Mouse (Mus musculus) heart, adult 2 months (tissue): ENCODE measurements around the gene Gzmm. TPM values are rescaled to one million over a fixed set of nuclear protein-coding genes. Genes with fewer than 3 reads are reported as not detected.

Source experiments
- DNase-seq, 2 experiments: peaks; one replicate each; pipeline ENCODE4 v3.0.0; 2021
- H3K27ac ChIP-seq: fragments of 200-600 bp; 2 replicates; pipeline ENCODE4 v1.8.1; 2022
- H3K27me3 ChIP-seq: fragments of 200-500 bp; 2 replicates; pipeline ENCODE4 v1.6.1; 2012; ENCODE audit warnings: mild to moderate bottlenecking, low read length, inconsistent platforms, mixed read lengths; ENCODE audit not compliant: control insufficient read depth, insufficient read depth
- H3K36me3 ChIP-seq: fragments of 200-500 bp; 2 replicates; pipeline ENCODE4 v1.6.1; 2012; ENCODE audit warnings: low read length, inconsistent platforms; ENCODE audit not compliant: control insufficient read depth, insufficient read depth
- H3K4me1 ChIP-seq: fragments of 200-500 bp; 2 replicates; pipeline ENCODE4 v1.6.1; 2011; ENCODE audit warnings: low read length; ENCODE audit not compliant: control insufficient read depth, insufficient read depth
- H3K4me3 ChIP-seq: fragments of 200-600 bp; 2 replicates; pipeline ENCODE4 v1.8.1; 2022
- H3K79me2 ChIP-seq: fragments of 200-500 bp; replicated peaks from 2 replicates; pipeline ENCODE4 v1.6.1; 2012; ENCODE audit warnings: mild to moderate bottlenecking, inconsistent platforms, low read length, moderate library complexity, mixed read lengths; ENCODE audit not compliant: control insufficient read depth, insufficient read depth
- H3K9ac ChIP-seq: fragments of 200-500 bp; 2 replicates; pipeline ENCODE4 v1.6.1; 2012; ENCODE audit warnings: low read depth, mild to moderate bottlenecking, control low read depth, inconsistent platforms, low read length, mixed read lengths
- CTCF ChIP-seq: fragments of 200-600 bp; IDR thresholded peaks from 2 replicates; pipeline ENCODE4 v1.8.1; 2022; ENCODE audit warnings: antibody characterized with exemption, mild to moderate bottlenecking, moderate library complexity
- EP300 ChIP-seq: fragments of 200-500 bp; IDR thresholded peaks from 2 replicates; pipeline ENCODE4 v1.6.1; 2011; ENCODE audit warnings: low read depth, low read length, control low read depth; ENCODE audit not compliant: insufficient read depth
- POLR2A ChIP-seq: fragments of 200-500 bp; IDR thresholded peaks from 2 replicates; pipeline ENCODE4 v1.6.1; 2011; ENCODE audit warnings: mild to moderate bottlenecking, low read depth, low read length, control low read depth; ENCODE audit not compliant: insufficient read depth
- WGBS: fragments of 180-500 bp; shearing (Covaris S2); methylation state at CpG from one replicate; pipeline ENCODE4 v1.1.7; 2018; 5-methylcytosine and 5-hydroxymethylcytosine counted together
- intact Hi-C: fragments of 180-260 bp; cut with DNase I; formaldehyde crosslinking; loops from one replicate; pipeline ENCODE4 v1.15.1; 2025
- polyA plus RNA-seq: library from polyadenylated mRNA; depleted of rRNA; stranded (reverse); fragments of >200 nt; gene quantifications from 2 replicates; pipeline ENCODE4 v1.2.3, GENCODE M21; 2012
- total RNA-seq, 2 experiments: library from RNA; stranded (reverse); gene quantifications; 2 replicates each; pipeline ENCODE4 v1.2.3; 2021

Gene Gzmm
- total and polyA plus RNA-seq, 3 experiments = 6.4 to 7.4 (median 6.5) TPM

DNA sequence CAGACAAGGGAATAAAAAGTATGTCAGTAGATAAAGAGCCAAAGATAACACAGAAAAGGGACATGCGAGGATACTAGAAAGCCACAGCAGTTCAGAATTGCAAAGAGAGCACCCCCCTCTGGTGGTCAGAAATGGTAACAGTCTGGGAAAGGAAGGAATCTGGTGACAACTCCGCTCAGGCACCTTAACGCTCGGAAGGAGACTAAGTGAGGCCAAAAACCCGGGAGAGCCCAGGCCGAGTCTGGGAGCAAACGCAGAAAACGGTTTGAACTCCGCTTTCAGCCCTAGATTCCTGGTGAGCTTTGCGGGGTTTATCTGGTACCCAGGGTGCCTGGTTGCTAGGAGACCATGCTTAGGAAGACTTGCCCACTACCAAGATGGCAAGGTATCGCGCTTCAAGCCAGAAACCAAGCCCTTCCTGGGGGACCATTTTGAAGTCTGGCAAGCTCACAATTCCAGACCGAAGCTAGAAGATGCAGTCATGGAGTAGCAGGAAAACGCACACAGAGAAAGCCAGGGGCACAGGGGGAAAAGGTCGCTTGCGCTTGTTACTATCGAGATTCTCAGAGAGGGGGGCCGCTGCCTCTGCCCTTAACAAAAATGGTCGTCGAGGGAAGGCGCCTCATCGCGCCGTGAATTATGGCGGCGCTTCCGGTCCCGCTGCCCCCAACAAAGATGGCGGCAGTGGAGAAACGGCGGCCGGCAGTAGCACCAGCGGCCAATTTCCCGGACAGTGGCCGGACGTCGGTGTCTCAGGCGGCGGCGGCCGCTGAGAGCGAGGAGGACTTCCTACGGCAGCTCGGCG lies 19.8 kb upstream of the Gzmm start, which contains the start of gene Tpgs1:
Gene Tpgs1, plus strand, starts transcription at position 599 of the 805 bp plus-strand sequence.
- no peaks in the 10 kb centered on the region for H3K36me3 ChIP-seq
- H3K4me3 ChIP-seq = peak within 1 kb of the TSS; percentile 82
- peaks cover 5% of the 10 kb centered on the region; the same call in 1 of the 2 replicates for H3K4me1 ChIP-seq
- WGBS = under 1% methylated on average over 45 of the region's 45 CpGs
- peak within 1 kb of the TSS; percentile 78 for H3K9ac ChIP-seq
- peak; percentile 93 for DNase-seq
- no peaks in the 10 kb centered on the region for H3K27me3 ChIP-seq
- intact Hi-C loops = loop anchor here (1.0 to 10.0 kb wide), 3 partner anchors 12 to 914 kb away; partner anchors contain the start of gene Ccdc105
- no peak for TF ChIP-seq POLR2A
- no peak; the same call in 1 of the 2 replicates for TF ChIP-seq CTCF
- 0 out of 2 replicates have a peak, but pooled peaks have one; percentile 18 for TF ChIP-seq EP300
- H3K79me2 ChIP-seq = no peaks in the 10 kb centered on the region
- H3K27ac ChIP-seq = peak within 1 kb of the TSS; percentile 92

DNA sequence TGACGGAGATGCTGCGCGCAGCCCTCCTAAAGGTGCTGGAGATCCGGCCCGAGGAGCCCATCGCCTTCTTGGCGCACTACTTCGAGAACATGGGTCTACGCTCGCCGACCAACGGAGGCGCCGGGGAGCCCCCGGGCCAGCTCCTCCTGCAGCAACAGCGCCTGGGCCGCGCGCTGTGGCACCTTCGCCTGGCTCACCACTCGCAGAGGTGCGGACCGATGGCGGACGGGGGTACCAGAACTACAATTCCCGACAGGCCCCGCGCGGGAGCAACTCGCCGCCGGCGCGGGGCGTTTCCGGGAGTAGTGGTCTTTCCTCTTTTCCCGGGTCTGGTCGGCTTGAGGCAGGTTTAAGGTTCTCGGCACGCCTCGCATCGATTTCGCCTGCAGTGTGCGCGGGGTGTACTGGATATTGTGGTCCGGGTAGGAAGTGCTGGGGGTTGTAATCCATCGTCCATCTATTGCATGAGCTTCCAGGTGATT lies 19.2 kb upstream of the Gzmm start:
- Histone ChIP-seq H3K79me2 (no peaks in the 10 kb centered on the region), H3K4me3 (peak overlapping the region; percentile 82), H3K4me1 (peaks cover 5% of the 10 kb centered on the region; the same call in 1 of the 2 replicates), H3K9ac (peak overlapping the region; percentile 78), H3K27ac (peak overlapping the region; percentile 92), H3K36me3 (no peaks in the 10 kb centered on the region), H3K27me3 (no peaks in the 10 kb centered on the region)
- no peak for TF ChIP-seq POLR2A
- no peak for TF ChIP-seq CTCF
- TF ChIP-seq EP300 = no peak
- DNase-seq = peak; percentile 83 to 87
- under 1% methylated on average over 47 of the region's 47 CpGs for WGBS
- intact Hi-C loops = loop anchor here (1.0 to 10.0 kb wide), 3 partner anchors 12 to 915 kb away; partner anchors contain the start of gene Ccdc105

DNA sequence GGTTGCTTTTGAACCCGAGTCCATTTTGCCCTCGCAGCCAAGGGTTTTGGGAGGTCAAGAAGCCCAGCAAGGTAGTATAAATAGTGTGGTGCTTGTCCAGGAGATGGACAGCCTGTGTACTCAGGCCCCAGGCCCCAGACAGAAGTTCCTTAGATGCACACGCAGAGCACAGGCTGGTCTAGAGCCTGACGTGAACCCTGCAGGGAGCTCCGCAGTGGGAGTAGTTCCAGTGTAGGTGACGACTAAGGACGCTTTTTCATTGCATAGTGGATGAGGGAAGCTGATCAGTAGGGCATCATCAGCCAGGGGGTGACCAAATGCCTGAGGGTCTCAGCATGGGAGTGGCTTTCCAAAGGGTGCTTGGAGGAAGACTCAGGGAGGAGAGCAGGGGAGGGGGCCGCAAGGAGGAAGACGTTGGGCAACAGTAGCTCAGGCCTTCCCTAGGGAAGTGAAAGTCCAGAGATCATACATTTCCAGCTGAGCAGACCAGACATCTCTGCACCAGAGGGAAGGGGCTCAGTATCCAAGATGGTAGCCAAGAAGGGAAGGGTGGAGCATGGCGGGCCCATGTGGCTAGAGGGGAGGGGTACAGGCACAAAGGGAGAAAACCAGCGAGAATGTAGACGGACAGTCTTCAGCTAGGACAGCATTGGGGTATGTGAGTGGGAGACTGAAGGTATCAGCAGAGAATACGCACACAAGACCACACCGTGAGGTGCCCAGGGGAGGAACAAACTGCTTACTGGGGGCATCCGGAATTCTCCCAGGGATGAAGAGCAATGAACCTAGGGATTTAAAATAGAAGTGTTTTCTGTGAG lies 18.5 kb upstream of the Gzmm start:
- Histone ChIP-seq H3K27ac (peak overlapping the region; percentile 92), H3K4me1 (peaks cover 5% of the 10 kb centered on the region; the same call in 1 of the 2 replicates), H3K4me3 (peak overlapping the region; percentile 82), H3K27me3 (no peaks in the 10 kb centered on the region), H3K79me2 (no peaks in the 10 kb centered on the region), H3K36me3 (no peaks in the 10 kb centered on the region), H3K9ac (peak overlapping the region; percentile 78)
- DNase-seq = no peak
- TF ChIP-seq EP300 = no peak
- no peak for TF ChIP-seq CTCF
- TF ChIP-seq POLR2A = no peak
- WGBS = 39% methylated on average over 15 of the region's 15 CpGs
- intact Hi-C loops = no loop called here

DNA sequence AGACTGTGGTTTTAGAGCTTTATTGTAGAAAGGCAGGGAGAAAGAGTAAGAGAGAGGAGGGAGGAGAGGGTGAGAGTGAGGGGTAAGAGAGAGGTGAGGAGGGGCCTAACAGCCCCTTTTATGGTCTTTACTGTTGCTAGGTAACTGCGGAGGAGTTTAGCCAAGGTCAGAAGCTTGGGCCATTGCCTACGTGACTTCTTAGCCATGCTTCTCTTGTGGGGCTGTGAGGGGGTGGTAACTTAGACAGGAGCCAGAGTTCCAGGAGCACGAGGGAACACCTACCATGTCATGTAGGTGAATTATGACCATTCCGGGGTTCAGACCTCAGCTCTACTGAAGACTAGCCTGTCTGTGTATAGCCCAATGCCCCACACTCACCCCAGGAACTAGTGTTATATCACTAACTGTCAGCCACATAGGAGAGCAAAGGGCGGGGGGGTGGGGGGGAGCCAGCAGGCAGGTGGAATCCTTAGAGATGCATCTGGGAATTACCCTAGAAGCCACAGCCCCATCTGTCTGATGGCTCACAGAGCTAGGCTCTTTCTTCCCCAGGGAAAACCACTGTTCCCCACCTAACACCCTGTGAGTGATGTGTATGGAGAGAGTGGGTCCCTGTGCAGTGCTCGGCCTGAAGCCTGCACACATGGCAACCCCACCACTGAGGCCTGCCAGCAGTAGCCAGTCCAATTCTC lies 17.3 kb upstream of the Gzmm start:
- TF ChIP-seq CTCF = no peak
- TF ChIP-seq EP300 = no peak
- no peak for TF ChIP-seq POLR2A
- H3K27me3 ChIP-seq = no peaks in the 10 kb centered on the region
- intact Hi-C loops = no loop called here
- H3K4me1 ChIP-seq = peaks cover 5% of the 10 kb centered on the region; the same call in 1 of the 2 replicates
- no peak overlapping the region for H3K9ac ChIP-seq
- no peaks in the 10 kb centered on the region for H3K36me3 ChIP-seq
- DNase-seq = no peak
- H3K79me2 ChIP-seq = no peaks in the 10 kb centered on the region
- 83% methylated on average over 6 of the region's 6 CpGs for WGBS
- no peak overlapping the region for H3K27ac ChIP-seq
- H3K4me3 ChIP-seq = no peak overlapping the region

DNA sequence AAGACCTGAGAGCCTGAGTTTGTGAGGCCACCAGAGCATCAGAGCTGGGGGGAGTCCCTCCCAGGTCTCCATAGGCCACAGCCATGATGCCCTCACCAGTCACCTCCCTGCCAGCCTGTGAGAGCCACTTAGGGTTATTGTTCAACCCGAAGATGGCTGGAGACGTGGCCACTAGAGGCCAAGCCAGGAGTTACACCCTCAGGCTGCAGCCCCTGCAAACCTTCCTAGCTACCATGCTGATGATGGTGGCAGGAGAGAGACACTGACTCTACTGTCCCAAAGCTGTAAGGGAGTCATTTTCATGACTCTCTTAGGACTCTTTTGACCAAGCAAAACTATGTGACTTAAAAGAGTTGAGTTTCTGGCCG lies 16.7 kb upstream of the Gzmm start:
- Histone ChIP-seq H3K9ac (no peak overlapping the region), H3K4me3 (no peak overlapping the region), H3K79me2 (no peaks in the 10 kb centered on the region), H3K36me3 (no peaks in the 10 kb centered on the region), H3K27ac (no peak overlapping the region), H3K4me1 (peaks cover 5% of the 10 kb centered on the region; the same call in 1 of the 2 replicates), H3K27me3 (no peaks in the 10 kb centered on the region)
- 63% methylated on average over 3 of the region's 3 CpGs for WGBS
- intact Hi-C loops = no loop called here
- no peak for DNase-seq
- no peak for TF ChIP-seq CTCF
- no peak for TF ChIP-seq POLR2A
- TF ChIP-seq EP300 = no peak
